Mouse (Mus musculus) Patski (cell line): ENCODE measurements at regions not wholly inside any gene's neighbourhood (a gene's known extent, or its start where the extent isn't known, plus 50 kb on each side); places are given as distances from the start of the nearest gene placed in this dataset.

ENCODE experiments used
- ATAC-seq: fragments of 100-300 bp; one replicate; pipeline ENCODE4 v1.8.0; 2021
- CTCF ChIA-PET: fragments of 350-600 bp; sonication (Branson Sonifier 250); formaldehyde crosslinking; loops from one replicate; lab custom pipeline; 2022; ENCODE audit warnings: inconsistent platforms; lab: Charles Lee
- POLR2A ChIA-PET: fragments of 350-600 bp; sonication (Branson Sonifier 250); formaldehyde crosslinking; loops from one replicate; lab custom pipeline; 2022; ENCODE audit warnings: antibody characterized with exemption, inconsistent platforms; lab: Charles Lee
- DNase-seq: peaks from one replicate; pipeline ENCODE4 v3.0.0-alpha.2; 2011; ENCODE audit warnings: low read depth, low spot score
- H3K27me3 ChIP-seq: fragments of 371-371 bp; one replicate; pipeline ENCODE4 v1.5.1; 2021
- CTCF ChIP-seq: fragments of 100-300 bp; IDR thresholded peaks from one replicate; pipeline ENCODE4 v1.5.1; 2021
- in situ Hi-C: fragments of 300-500 bp; cut with MboI; formaldehyde crosslinking; loops from 3 replicates; pipeline ENCODE4 v1.11.1; 2018; ENCODE audit warnings: low pct_unique_long_range_greater_than_20kb, mixed read lengths

DNA sequence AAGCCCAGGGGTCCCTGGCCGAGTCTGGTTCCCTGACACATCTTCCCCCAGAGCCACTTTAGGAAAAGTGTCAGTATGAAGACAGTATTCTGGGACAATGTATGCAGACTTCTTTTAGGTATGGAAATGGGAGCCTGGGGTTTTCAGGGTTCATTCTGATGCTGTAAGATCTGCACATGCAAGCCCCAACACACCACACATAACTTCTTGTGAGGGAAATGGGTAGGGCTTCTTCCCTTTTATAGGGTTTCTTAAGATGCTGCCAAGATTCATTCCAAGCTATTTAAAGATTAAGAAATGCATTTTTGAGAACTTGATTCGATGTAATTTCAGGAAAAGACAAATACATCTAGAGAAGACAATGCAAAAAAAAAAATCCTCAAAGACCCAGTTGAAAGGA lies 385.8 kb downstream of the Slc4a3 start:
- ChIA-PET CTCF (no interaction called here), POLR2A (no interaction called here)
- TF ChIP-seq CTCF, result no peak
- in situ Hi-C loops, result no loop called here
- no peaks in the 10 kb centered on the region for H3K27me3 ChIP-seq
- DNase-seq, result no peak
- no peak for ATAC-seq

DNA sequence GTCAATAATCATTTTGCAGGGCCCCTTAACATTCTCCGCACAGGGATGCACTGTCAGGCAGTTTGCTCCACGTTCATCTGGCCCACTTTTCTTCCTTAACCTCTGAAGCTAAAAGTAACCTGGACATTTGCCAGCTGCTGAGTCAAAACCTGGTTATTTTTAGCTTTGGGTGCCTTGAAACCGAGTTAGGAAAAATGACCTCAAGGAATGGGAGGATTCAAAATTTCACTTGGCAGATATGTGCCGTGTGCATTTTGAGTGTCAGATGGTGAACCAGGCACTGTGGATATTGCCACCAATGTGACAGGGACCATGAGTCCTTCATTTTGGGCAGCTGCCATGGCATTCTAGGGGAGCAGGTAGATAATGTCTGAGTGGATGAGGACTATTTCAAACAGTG lies 387.8 kb downstream of the Slc4a3 start:
- no peaks in the 10 kb centered on the region for H3K27me3 ChIP-seq
- TF ChIP-seq CTCF, result no peak
- in situ Hi-C loops, result no loop called here
- DNase-seq (no peak), ATAC-seq (no peak)
- ChIA-PET CTCF (no interaction called here), POLR2A (no interaction called here)

DNA sequence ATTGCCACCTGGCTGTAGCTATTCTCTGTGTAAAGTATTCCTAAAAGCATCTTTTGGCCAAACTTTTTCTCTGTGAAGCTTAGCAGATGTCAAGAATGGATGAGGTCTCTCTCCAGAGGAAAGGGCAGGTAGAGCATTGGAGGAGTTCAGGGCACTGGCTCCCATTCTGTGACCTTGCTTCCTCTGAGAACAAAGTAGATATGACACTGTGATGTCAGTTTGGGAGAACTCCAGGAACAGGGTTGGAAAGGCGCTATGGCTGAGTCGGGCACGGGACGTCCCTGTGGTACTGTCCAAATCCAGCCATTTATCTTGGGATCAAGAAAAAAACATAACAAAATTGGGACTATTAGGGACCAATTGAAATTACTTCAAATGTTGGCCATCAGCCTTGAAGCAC lies 388.7 kb downstream of the Slc4a3 start:
- CTCF ChIA-PET, result interaction anchor here (1.0 kb wide), 1 partner anchor 8 kb away, joined by 3 read pairs; no protein-coding TSS in a partner anchor
- POLR2A ChIA-PET, result no interaction called here
- ATAC-seq (no peak), DNase-seq (no peak)
- no peak for TF ChIP-seq CTCF
- in situ Hi-C loops, result no loop called here
- H3K27me3 ChIP-seq, result no peaks in the 10 kb centered on the region

DNA sequence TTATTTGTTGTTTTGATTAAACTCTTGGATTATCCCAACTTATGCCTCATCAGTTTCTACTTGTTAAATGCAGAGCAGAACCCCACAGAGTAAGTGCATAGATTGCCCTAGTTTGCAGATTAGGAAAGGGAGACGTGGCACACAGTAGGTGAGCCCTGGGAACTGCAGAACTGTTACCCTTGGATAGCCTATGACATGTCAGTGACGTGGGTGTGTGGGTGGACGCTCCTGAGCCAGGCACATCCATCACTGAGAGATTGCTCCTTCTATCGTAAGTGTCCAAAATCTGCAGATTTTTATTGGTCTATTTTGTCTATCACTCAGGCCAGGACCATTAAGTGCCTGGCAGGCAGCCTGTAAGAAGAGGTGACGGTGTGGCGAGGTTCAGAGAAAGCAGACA lies 389.8 kb downstream of the Slc4a3 start:
- ATAC-seq (no peak), DNase-seq (no peak)
- POLR2A ChIA-PET, result no interaction called here
- TF ChIP-seq CTCF, result no peak
- in situ Hi-C loops, result no loop called here
- CTCF ChIA-PET, result no interaction called here
- H3K27me3 ChIP-seq, result no peaks in the 10 kb centered on the region

DNA sequence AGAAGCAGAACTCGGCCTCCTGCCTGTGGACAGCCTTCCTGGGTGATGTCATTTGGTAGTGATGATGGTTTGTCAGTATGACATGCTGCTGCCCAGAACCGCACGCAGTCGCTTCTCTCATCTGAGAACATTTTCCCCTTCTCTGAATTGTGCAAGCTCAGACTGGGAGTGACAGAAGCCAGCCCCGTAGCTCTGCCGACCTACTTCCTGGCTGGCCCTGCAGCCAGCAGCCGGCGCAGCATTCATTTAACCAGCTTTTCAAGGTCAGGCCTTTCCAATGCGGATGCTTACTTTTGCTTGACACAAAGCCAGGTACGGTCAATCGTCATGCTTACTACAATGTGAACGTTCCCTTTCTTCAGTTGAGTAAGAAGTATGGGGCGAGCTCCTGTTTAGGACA lies 390.5 kb downstream of the Slc4a3 start:
- ChIA-PET CTCF (no interaction called here), POLR2A (interaction anchor here (0.5 to 0.6 kb wide), 2 partner anchors 128 to 969 kb away, joined by 3 to 7 read pairs; no protein-coding TSS in a partner anchor)
- in situ Hi-C loops, result no loop called here
- no peak for DNase-seq
- no peaks in the 10 kb centered on the region for H3K27me3 ChIP-seq
- no peak for TF ChIP-seq CTCF
- no peak for ATAC-seq

DNA sequence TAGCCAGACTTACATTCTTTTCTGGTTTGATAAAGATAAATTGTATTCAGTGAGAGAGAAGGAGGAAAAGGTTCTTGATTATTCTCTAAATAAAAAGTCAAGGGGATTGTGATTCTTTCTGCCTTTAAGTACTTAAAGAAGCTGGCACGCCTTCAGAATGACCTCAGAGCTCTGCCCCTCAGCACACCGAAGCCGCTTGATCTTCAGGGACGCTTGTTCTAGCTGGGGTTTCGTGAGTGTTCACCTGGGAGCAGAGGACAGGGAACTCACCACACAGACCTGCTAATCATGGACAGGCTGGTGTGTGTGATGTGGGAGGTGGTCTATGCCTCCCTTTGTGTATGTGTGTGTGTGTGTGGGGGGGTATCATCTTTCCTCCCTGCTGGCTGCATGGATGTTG lies 391.3 kb downstream of the Slc4a3 start:
- POLR2A ChIA-PET, result interaction anchor here (0.5 kb wide), 1 partner anchor 969 kb away, joined by 7 read pairs; no protein-coding TSS in a partner anchor
- no peak for ATAC-seq
- no peak for DNase-seq
- CTCF ChIA-PET, result no interaction called here
- in situ Hi-C loops, result no loop called here
- H3K27me3 ChIP-seq, result no peaks in the 10 kb centered on the region
- TF ChIP-seq CTCF, result no peak

DNA sequence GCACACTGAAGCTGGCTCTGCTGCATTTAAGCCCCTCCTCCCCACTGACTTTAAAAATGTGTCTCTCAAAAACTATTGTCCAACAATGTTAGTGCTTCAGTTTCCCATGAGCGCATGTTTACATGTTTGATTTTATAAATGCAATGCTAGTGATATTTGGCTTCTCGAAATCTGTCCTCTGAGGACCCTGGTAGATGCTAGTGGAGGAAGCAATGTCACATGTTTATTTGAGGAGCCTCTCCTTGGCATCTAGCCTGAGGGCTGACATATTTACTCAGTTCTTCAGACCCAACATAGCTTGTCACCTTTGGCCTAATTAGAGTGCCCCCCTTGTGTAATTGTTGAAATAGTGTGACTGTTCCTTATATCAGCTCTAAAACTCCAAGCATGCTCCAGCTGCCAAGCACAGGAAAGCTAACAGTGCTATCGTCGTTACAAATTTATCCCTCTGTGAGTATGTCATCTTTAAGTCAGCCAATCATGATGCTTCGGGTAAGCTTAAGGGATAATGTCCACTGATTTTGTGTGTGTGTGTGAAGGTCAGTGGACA lies 400.3 kb downstream of the Slc4a3 start:
- ChIA-PET CTCF (no interaction called here), POLR2A (no interaction called here)
- no peak for ATAC-seq
- H3K27me3 ChIP-seq, result peaks cover under 1% of the 10 kb centered on the region
- TF ChIP-seq CTCF, result no peak
- in situ Hi-C loops, result no loop called here
- no peak for DNase-seq

DNA sequence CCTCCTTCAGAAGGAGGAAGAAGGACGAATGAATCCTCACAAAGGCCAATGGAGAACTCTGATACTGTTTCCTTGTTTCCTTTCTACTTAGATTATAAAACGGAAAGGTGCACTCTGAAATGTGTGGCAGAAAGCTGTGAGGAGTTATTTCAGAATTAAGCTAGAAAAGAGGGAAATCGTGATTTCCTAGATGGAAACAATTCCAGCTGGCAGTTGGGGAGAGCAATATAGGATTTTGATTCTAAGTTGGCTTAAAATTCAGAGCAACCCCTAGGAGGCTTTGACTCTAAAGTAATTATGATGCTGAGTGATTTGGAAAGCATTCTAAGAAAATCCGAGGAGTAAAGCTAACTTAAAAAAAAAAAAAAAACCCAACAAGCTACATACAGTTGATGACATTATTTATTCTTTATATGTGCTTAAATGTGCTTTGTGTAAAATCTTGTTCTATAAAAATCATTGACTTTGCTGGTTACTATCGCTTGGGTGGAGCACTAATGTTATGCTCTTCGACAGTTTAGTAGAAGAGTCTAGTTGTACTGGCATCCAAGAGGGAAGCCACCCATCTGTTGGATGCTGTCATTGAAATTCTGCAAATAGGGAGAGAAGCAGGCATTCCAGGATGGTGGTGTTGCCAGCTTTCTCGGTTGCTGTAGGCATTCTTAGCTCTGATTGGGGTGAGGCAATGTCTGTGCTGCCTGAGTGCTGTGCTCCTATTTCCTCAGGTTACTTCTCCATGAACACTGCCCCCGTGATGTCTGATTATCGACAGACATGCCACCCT lies 432.3 kb downstream of the Slc4a3 start:
- DNase-seq, result no peak
- ChIA-PET CTCF (no interaction called here), POLR2A (no interaction called here)
- TF ChIP-seq CTCF, result no peak
- no peaks in the 10 kb centered on the region for H3K27me3 ChIP-seq
- in situ Hi-C loops, result no loop called here
- no peak for ATAC-seq

DNA sequence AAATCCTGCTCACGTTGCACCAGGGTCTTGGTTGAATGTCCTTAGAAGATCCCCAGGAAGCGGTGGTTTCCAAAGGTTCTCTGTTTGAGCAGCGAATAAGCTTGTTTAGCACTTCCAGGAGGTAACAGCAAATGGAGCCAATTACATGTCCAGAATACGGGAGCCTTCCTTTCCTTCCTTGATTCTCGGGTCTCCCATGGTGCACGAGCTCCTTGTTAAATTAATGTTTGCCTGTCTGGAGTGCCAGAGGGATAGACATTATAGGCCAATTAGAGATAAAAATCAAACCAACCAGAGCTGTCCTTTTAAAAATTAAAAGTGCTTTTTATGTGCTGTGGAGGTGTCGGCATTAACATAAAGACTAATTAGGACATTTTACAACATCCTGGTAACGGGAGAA lies 437.0 kb downstream of the Slc4a3 start:
- no peak for TF ChIP-seq CTCF
- no peaks in the 10 kb centered on the region for H3K27me3 ChIP-seq
- in situ Hi-C loops, result no loop called here
- POLR2A ChIA-PET, result no interaction called here
- CTCF ChIA-PET, result no interaction called here
- DNase-seq (no peak), ATAC-seq (no peak)

DNA sequence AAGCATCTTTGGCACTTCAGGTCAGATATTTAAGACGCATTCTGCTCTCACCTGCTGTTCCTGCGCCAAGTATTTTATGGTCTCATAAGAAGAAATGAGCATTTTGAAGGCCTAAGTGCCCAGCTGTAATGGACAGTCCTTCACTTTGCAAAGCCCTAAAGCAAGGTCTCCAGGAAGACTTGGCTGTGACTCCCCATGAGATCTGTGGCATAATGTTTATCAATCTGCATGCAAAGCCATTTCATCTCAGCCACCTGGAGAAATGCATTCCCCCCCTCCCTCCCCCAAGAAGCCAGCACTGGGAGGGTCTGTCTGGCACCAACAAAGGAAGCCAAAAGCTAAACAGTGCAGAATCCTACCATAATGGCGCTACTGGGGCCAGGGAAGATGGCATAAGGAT lies 437.4 kb downstream of the Slc4a3 start:
- ChIA-PET POLR2A (no interaction called here), CTCF (no interaction called here)
- ATAC-seq (no peak), DNase-seq (no peak)
- TF ChIP-seq CTCF, result no peak
- in situ Hi-C loops, result no loop called here
- H3K27me3 ChIP-seq, result no peaks in the 10 kb centered on the region

DNA sequence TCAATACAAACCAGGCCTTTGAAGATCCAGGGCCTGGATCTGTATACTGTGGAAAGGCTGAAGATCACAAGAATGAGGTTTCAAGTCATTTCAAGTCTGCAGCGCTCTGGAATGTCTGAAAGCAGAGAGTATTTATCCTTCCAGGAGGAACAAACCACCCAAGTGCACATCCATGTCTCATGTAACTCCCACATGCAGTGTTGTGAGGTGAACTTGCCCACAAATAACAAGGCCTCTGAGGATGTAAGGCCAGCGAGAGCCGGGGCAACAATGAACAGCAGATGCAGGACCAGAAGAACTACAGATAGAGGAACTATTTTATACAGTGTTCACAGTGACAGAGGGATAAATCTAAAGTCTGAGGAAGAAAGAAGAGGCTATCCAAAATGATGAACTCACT lies 442.4 kb downstream of the Slc4a3 start:
- CTCF ChIA-PET, result no interaction called here
- no peak for DNase-seq
- no peak for TF ChIP-seq CTCF
- in situ Hi-C loops, result no loop called here
- POLR2A ChIA-PET, result no interaction called here
- no peaks in the 10 kb centered on the region for H3K27me3 ChIP-seq
- no peak for ATAC-seq
